Mouse (Mus musculus): ENCODE data around the gene Serpinb6b. TPM values are rescaled to one million over a fixed set of nuclear protein-coding genes. Genes with fewer than 3 reads are reported as not detected.
A peak's percentile ranks its signal among the peaks of the same experiment; 100 is the strongest.

The Serpinb6b gene
- total RNA-seq, 2 experiments from 2014 or later: 0.89 to 1.5 TPM

DNA sequence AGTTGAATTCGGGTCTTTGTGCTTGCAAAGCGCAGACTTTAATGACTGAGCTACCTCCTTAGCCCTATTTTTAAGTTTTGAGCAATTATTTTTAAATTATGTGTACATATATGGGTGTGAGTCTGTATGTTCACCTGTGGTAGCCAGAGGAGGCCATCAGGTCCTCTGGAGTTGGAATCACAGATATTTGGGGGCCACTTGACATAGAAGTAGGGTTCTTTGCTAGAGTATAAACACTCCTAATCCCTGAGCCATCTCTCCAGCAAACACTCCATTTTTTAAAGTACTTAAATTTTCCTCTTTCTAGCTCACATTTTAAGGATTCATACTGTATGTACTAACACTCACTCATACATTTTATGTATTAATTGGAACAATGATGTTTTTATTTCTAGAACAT lies 9.3 kb downstream of the Serpinb6b start:
- DNase-seq (ENCODE audit: low spot score in 2 of 2): no peak

DNA sequence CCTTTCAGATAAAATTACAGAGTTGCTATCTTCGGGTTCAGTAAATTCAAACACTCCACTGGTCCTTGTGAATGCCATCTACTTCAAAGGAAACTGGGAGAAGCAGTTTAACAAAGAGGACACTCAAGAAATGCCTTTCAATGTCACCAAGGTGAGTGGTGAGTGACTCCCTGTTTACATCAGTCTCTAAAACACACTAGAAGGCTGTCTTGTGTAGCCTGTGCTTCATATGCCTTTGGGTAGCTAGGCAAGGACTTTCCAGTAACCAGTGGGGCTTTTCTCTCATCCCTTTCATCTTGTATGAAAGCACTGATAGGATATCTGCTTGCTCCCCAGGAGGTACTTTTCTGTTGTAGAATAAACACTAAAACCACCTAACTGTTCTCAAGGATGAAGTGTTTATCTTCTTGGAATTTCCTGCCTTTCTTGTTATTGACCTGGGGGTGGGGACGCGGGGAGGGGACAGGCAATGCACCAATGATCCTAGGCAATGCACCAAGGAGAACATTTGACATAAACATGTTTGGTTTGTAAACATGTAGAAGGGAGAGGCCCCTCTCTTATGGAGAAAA lies 10.0 kb downstream of the Serpinb6b start:
- DNase-seq (ENCODE audit: low spot score in 2 of 2): no peak

DNA sequence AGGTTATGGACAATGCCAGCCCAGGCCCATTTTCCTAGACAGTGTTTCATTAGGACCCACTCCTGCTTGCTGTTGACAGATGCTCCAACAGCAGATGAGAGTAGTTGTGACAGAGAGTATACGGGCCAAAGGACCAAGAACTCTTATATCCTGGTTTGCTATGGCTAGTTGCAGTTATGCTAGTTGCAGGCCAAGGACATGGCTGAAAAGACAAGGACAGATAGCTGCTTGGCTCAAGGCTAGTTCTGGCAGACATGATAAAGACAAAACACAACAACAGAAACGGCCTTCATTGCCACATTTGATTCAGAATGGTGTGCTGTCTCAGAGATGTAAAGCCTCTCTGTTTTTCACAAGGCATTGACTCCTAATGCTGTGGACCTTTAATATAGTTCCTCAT lies 10.7 kb downstream of the Serpinb6b start:
- no peak for DNase-seq (ENCODE audit: low spot score in 2 of 2)

DNA sequence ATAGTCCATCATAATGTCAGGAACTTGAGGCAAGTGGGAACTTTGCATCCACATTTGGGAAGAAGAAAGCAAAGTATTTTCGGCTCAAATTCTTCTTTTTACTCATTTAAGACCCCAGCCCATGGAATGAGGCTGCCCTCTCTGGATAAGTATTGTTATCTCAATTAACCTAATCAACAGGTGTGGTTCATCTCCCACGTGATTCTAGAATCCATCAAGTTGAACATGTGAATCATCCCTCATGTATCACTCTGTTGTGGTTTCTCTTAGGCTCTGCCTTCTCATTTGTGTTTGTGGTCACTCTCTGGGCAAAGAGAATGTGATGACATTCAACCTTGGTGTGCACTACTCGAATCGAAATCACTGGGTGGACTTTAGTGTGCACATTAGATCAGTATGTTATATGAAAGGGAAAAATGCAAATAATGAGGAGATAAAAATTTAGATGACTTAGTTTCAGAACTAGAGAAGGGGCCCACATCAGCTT lies 17.6 kb downstream of the Serpinb6b start:
- no peak for DNase-seq (ENCODE audit: low spot score in 2 of 2)

DNA sequence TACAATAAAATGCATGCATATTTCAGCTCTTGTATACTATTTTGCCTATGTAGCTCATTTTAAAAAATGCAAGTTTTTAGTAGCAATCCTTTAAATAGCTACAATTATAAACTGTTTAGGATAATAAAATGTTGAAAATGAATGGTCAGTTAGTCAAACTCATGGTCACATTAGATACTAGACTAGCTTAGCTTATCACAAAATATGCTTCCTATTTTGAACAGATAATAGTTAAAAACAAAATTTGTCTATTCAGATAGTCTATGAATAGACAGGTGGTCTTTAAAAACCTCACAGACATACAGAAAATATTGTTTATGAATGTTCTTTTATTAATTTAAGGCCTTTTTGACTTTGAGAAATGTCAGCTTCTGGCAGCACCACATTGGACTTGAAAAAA lies 21.2 kb downstream of the Serpinb6b start:
- no peak for DNase-seq (ENCODE audit: low spot score in 2 of 2)

DNA sequence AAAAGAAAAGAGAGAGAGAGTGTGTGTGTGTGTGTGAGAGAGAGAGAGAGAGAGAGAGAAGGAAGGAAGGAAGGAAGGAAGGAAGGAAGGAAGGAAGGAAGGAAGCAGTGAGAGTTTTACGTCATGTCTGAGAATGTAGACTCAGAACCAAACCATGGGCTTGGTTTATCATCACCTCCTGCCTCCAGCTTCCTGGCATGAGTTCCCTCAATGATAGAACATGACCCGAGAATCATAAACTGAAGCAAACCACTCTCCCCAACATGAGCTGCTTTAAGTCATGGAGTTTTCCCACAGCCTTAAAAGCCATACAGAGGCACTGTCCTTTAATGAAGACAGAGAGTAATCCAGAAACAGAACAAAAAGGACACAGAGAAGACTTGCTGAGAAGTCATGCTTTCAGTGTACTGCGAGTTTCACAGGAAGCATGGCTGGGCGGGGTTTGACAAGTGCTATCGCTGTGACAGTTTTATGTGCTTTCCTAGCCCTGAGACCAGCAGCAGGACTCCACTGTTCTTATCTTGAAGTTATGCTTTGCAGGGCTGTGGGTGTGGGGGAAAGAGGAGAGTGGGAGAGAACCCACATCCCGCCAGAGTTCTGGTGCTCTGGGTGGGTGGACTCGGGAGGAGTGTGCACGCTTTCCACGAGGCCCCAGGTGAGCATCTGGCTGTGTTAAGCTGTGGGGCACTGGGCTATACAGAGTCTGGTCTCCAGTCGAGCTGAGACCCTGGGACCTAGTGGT lies 28.3 kb downstream of the Serpinb6b start:
- DNase-seq (ENCODE audit: low spot score in 2 of 2): no peak

DNA sequence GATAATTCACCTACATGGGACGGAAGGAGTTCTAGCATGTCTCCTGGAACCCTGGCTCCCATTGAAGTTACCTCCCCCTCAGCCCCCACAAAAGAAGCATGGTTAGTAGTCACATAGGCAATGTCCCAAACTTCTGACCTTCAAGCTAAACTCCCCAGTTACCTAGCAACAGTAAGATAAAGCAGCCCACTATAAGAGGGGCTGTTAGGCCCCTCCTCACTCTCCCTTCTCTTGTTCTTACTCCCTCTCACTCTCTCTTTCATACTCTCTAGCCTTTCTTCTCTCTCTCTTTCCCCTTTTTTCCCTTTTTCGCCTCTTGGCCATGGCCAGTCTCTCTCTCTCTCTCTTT lies 28.9 kb downstream of the Serpinb6b start:
- DNase-seq (ENCODE audit: low spot score in 2 of 2): no peak

DNA sequence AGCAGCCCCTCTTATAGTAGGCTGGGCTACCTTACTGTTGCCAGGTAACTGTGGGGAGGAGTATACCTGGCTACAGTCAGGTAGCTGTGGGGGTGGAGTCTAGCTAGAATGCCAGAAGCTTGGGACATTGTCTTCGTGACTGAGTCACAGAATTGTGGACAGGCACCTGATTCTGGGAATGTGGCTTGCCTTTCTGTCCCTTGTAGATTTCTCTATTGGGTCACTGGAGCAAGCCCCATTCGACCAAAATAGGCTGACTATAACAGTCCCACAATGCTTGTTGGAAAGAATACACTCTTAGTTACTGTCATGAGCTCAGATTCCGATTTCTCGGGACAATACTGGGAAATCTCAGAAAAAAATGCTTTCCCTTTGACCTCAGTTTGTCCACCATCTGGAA lies 30.0 kb downstream of the Serpinb6b start:
- no peak for DNase-seq (ENCODE audit: low spot score in 2 of 2)

DNA sequence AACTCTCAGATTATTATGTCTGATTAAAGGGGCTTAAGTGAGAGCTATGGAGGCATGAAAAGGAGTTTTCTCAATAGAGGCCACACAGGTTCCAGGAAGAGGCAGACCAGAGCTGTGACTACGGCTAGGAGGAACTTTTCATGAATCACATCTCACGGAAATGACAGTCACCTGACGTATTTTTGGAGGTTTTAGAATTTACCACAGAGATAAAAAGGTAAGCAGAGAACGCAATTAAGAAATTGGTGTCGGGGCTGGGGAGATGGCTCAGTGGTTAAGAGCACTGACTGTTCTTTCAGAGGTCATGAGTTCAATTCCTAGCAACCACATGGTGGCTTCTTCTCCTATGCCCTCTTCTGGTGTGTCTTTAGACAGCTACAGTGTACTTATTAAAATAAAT lies 36.3 kb downstream of the Serpinb6b start:
- DNase-seq (ENCODE audit: low spot score in 2 of 2): no peak

DNA sequence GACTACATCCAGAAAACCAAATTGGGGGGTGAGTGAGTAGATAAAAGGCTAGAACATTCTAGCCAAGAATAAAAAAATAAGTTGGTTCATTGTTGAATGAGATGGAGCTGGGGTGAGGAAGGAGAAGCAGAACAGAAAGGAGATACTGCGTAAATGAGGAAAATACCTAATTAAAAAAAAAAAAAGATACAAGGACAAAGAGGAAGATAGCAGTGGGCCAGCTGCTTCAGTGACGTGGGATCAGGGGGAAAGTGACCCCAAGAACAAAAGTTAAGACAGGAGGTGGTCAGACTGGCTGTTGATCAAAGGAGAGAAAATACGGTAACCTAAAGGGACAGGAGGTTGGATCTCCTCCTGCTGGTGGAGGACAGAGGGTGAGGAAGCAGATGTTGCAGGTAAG lies 37.9 kb downstream of the Serpinb6b start, which contains the start of gene Serpinb9:
Serpinb9 (plus strand) TSS at position 301 of the 400 bp plus-strand sequence.
- DNase-seq (ENCODE audit: low spot score in 2 of 2): no peak

DNA sequence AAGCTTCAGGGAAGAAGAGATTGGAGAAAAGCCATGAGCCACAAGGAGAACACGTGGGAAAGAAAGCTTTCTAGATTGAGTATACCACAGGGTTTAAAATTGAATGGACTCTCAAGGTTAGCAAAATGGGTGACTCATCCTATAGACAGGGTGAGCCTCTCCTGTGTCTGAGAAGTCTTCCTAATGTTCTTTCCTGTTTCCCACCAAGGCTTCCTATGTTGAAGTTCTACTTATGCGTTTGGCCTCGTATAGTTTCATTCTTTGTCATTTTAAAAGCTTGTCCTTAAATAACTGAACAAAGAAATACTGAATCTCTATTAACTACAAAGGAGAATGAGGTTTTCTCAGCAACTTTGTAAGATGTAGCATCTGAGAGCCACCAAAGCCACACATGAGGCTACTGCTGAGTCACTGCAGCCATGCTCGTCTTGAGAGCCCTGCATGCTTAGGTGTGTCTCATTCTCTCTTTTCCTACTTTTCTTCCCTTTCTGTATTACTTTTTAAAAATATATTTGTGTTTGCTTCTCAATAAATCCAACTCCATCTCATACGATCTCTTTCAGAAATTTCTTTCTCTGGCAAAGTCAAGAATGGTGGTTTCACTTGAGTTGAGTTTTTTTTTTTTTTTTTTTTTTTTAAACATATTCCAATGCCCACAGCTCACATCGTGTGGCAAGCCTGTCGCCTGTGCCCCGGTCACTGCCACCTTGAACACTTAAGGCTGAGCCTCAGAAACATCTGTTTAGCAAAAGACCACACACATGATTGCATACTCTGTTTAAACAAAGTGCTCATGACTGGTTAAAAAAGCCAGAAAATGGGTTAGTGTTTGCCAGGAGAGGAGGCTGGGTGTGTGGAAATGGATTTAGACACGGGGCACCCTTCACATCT lies 38.8 kb downstream of the Serpinb6b start:
- DNase-seq (ENCODE audit: low spot score in 2 of 2): peak in 1 of 2 experiments; percentile 2

DNA sequence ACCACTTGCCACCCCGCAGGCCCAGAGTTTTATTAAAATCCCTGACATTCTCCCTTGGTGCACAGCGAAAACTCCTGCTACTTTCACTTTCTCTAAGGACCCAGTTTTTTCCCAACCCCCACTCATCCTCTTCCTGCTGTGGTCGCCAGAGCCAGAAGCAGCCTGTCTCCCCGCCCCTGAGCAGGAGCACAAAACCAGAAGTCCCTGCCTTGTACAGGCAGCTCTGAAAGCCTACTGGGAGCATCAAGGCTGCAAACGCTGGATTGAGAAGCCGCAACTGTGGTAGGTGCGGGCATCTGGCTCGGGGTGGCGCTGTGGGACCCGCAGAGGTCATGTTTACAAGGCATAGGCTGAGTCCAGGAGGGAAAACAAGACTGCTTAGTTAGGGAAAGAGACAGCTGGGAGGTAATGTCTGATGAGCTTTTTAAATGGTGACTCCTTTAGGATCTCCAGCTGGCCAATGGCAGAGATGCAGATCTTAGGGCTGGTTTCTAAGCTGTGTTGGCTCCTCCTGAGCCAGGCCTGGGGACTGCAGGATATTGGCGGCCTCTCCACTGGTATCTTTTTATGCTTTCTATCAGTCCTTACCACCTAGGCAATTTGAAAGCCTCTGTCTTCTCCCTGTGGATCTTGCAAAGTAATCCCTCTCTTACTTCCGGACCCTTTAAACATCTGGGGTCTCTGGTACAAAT lies 39.6 kb downstream of the Serpinb6b start:
- peak; percentile 78 to 84 for DNase-seq (ENCODE audit: low spot score in 2 of 2)

DNA sequence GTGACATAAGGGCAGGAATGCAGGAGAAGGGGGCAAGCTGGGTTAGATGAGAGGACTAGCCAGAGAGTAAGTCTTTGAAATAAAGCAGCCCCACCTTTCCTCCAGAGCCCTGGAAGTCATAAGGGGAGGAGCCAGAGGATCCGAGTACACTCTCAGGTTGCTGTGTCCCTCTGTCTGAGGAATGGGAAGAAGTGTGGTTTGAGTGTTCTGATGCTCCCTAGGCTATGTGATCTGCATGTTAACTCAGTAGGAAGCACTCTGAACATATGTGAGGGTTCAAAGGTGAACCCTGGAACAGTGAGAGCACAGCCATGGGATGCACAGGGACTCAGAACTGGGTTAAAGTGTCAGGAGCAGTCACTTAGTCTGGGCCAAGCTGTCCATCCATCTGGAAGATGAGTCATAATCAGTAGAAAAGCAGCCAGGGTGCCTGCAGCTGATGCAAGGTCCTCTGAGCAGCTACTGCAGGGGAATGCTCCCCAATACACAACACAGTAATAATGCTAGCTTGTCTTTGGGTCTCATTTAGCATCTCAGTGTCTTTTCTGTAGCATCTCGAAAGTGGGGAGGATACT lies 40.6 kb downstream of the Serpinb6b start:
- no peak for DNase-seq (ENCODE audit: low spot score in 2 of 2)

DNA sequence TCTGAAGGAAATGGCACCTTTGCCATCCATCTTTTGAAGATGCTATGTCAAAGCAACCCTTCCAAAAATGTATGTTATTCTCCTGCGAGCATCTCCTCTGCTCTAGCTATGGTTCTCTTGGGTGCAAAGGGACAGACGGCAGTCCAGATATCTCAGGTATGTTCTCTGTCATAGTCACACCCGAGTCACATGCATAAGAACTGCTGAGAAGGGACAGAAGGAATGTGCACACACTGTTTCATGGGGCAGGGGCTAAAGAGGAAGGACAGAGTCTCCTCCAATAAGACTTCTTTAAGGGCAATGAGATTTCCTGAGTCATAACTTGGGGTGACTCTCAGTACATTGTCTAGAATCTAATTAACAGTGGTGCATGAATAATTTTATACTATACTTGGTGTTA lies 41.5 kb downstream of the Serpinb6b start:
- DNase-seq (ENCODE audit: low spot score in 2 of 2): no peak

DNA sequence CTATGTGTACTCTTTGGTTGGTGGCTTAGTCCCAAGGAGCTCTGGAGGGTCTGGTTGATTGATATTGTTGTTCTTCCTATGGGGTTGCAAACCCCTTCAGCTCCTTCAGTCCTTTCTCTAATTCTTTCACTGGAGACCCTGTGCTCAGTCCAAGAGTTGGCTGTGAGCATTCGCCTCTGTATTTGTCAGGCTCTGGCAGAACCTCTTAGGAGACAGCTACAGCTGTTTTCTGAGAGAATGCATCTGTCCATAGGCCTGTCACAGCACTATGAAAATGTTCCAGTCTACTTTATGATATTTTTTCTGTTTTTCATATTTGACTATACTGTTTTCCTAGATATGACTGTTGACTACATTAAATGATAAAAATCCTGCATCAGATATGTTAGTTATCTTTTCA lies 47.4 kb downstream of the Serpinb6b start:
- no peak for DNase-seq (ENCODE audit: low spot score in 2 of 2)

DNA sequence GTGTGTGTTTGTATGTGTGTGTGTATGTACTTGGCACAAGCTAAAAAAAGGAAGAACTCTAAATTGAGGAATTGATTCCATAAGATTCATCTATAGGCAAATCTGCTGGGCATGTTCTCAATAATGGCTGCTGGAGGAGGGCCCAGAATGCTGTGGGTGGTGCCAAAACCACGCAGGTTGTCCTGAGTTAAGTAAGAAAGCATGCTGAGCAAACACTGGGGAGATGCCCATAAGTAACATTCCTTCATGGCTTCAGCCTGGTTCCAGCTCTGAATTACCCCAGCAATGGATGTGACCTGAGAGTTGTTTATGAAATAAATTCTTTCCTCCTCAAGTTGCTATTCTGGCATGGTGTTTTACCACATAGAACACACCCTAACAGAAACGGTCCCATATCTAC lies 48.3 kb downstream of the Serpinb6b start:
- no peak for DNase-seq (ENCODE audit: low spot score in 2 of 2)

DNA sequence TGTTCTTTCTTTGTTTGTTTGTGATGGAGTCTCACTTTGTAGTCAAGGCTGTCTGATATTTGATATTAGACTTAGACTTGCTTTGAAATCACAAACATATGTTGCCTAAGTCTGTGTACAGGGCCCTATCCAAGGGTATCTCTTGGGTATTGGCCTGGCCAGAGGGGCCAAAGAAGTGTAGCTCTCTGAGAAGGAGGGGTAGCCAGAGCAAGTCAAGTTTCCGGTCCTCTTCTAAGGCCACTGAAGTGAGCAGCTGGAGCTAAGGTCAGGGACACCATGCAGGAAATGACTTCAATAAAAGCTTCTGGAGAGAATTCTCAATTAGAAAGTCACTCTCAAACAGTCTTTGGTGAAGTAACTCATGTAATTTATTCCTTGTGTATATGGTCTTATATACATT lies 57.4 kb downstream of the Serpinb6b start:
- no peak for DNase-seq (ENCODE audit: low spot score in 2 of 2)

DNA sequence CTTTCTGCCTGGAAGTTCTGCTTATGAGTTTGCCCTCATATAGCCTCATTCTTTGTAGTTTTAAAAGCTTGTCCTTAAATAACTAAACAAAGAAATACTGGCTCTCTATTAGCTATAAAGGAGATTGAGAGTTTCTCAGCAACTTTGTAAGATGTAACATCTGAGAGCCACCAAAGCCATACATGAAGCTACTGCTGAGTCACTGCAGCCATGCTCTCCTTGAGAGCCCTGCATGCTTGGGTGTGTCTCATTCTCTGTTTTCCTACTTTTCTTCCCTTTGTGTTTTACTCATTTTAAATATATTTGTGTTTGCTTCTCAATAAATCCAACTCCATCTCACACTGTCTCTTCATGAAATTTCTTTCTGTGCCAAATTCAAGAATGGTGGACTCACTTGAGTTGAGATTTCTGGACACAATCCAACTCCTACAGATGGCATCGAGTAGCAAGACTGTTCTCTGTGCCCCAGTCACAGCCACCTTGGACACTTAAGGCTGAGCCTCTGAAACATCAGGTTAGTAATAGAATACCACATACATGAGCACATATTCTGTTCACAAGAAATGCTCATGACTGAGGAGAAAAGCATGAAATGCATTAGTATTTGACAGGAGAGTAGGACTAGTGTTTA lies 61.5 kb downstream of the Serpinb6b start:
- DNase-seq (ENCODE audit: low spot score in 2 of 2): no peak

DNA sequence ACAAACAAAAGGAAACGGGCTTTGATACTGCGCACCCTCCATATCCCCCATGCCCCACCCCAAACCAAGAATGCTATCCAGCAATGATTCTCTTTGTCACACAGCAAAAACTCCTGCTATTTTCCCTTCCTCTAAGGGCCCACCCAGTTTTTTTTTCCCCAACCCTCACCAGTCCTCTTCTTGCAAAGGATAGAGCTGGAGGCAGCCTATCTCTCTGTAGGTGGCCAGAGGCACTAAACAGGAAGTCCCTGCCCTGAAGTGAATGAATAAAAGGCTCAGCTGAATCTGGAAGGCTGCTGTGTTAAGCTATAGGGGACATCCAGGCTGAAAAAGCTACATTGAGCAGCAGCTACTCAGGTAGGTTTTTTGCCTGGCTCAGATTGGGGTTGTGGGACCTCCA lies 62.2 kb downstream of the Serpinb6b start, which contains the start of gene Serpinb9b:
Serpinb9b (plus strand) TSS at position 173 of the 400 bp plus-strand sequence.
- no peak for DNase-seq (ENCODE audit: low spot score in 2 of 2)

DNA sequence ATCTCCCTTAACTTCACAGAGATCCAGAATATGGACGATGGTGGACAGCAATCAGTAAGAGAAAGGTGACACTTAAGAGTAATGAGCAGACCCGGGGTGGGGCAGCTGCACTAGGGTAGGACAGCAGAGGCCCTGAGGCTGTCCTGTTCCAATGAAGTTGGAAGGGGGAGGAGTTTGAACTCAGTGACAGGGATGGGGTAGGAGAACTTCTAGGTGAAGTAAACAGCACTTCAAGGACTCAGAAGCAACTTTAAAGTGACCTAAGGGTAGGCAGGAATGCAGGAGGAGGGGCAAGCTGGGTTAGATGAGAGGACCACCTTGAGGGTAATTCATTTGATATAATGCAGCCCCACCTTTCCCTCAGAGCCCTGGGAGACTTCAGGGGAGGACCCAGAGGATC lies 63.1 kb downstream of the Serpinb6b start:
- DNase-seq (ENCODE audit: low spot score in 2 of 2): no peak

Data from left cerebral cortex, adult 18-20 months (tissue).